Mouse (Mus musculus) forebrain, postnatal 0 days (tissue): ENCODE measurements at regions not wholly inside any gene's neighbourhood (a gene's known extent, or its start where the extent isn't known, plus 50 kb on each side); places are given as distances from the start of the nearest gene placed in this dataset.

Source experiments
- ATAC-seq: fragments of 200-750 bp; cut with Nextera tagmentation; 2 replicates; pipeline ENCODE4 v1.8.0; 2017; ENCODE audit warnings: mild to moderate bottlenecking, moderate library complexity
- DNase-seq: peaks from one replicate; pipeline ENCODE4 v3.0.0-alpha.2; 2015
- H3K27ac ChIP-seq: fragments of 300-500 bp; sonication (generic); 2 replicates; pipeline ENCODE4 v1.5.1; 2014; ENCODE audit warnings: low read depth, mild to moderate bottlenecking, antibody characterized with exemption, low read length, moderate library complexity, mixed read lengths
- H3K27me3 ChIP-seq: fragments of 300-500 bp; sonication (generic); 2 replicates; pipeline ENCODE4 v1.6.1; 2014; ENCODE audit warnings: mild to moderate bottlenecking, low read length, mixed read lengths; ENCODE audit not compliant: insufficient read depth
- H3K36me3 ChIP-seq: fragments of 300-500 bp; sonication (generic); 2 replicates; pipeline ENCODE4 v1.6.1; 2014; ENCODE audit warnings: mild to moderate bottlenecking, moderate library complexity; ENCODE audit not compliant: insufficient read depth
- H3K4me1 ChIP-seq: fragments of 300-500 bp; sonication (generic); 2 replicates; pipeline ENCODE4 v1.6.1; 2014; ENCODE audit warnings: antibody characterized with exemption; ENCODE audit not compliant: insufficient read depth
- H3K4me2 ChIP-seq: fragments of 300-500 bp; sonication (generic); 2 replicates; pipeline ENCODE4 v1.6.1; 2014; ENCODE audit warnings: low read depth, mild to moderate bottlenecking, moderate library complexity
- H3K4me3 ChIP-seq: fragments of 300-500 bp; sonication (generic); 2 replicates; pipeline ENCODE4 v1.5.1; 2014; ENCODE audit warnings: low read depth, low read length, mixed read lengths
- H3K9ac ChIP-seq: fragments of 300-500 bp; sonication (generic); 2 replicates; pipeline ENCODE4 v1.6.1; 2014; ENCODE audit warnings: mild to moderate bottlenecking
- H3K9me3 ChIP-seq: fragments of 300-500 bp; sonication (generic); 2 replicates; pipeline ENCODE4 v1.6.1; 2016; ENCODE audit warnings: low read length
- CTCF ChIP-seq: sonication (generic); IDR thresholded peaks from 2 replicates; pipeline ENCODE4 v1.5.1; 2016; ENCODE audit warnings: antibody characterized with exemption, control low read depth, low read depth
- WGBS: fragments of 180-500 bp; shearing (Covaris S2); extraction: QIAGEN DNeasy Blood & Tissue Kit; methylation state at CpG from one replicate; pipeline ENCODE4 v1.1.7; 2014; 5-methylcytosine and 5-hydroxymethylcytosine counted together

DNA sequence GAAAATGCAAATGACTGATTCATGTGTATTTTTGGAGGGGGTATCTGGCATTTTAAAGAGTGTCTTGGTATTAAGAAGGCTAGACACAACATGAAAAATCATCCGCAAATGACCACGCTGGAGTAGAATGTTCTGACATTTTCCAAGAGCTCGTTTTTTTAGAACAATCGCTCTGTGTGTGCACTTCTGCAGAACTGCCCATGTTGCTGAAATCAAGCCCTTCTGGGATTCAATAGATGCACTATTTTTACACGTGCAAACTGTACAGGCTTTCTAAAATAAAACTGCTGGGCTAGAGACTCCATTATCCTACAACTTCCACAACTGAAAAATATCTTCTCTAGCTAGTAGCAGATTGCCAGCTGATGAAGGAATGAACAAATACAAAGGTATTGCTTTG is 160.8 kb upstream of the Clec14a start:
- Histone ChIP-seq H3K36me3 (no peaks in the 10 kb centered on the region), H3K27ac (no peak overlapping the region), H3K9me3 (no peaks in the 10 kb centered on the region), H3K4me2 (no peak overlapping the region), H3K4me3 (no peak overlapping the region), H3K9ac (no peak overlapping the region), H3K27me3 (no peaks in the 10 kb centered on the region), H3K4me1 (0 out of 2 replicates have a peak, but pooled peaks cover 5% of the 10 kb centered on the region)
- DNase-seq, result peak; percentile 21
- TF ChIP-seq CTCF, result no peak
- ATAC-seq, result 0 out of 2 replicates have a peak, but pooled peaks have one; percentile 29
- WGBS, result 39% methylated on average over 5 of the region's 5 CpGs

DNA sequence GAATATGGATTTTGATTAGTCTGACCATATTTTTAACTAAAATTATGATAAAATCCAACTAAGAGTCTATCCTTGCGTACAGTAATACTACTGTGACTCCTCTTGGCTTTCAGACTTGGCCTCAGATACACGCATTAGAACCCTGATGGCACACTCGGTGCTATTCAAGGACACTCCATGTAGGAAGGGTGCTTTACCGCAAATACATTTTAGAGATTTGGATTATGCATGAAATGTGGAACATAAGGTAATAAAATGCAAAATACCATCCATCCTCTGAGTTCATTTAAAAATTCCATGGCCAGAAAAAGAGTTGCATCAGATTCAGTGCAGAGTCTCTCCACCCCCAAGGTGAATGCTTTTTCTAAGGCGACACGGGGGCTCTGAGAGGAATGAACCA is 157.7 kb upstream of the Clec14a start:
- ATAC-seq (no peak), DNase-seq (no peak)
- Histone ChIP-seq H3K4me3 (no peak overlapping the region), H3K4me2 (no peak overlapping the region), H3K36me3 (no peaks in the 10 kb centered on the region), H3K27me3 (no peaks in the 10 kb centered on the region), H3K27ac (no peak overlapping the region), H3K9ac (no peak overlapping the region), H3K9me3 (no peaks in the 10 kb centered on the region), H3K4me1 (0 out of 2 replicates have a peak, but pooled peaks cover 5% of the 10 kb centered on the region)
- no peak for TF ChIP-seq CTCF
- 68% methylated on average over 6 of the region's 6 CpGs for WGBS

DNA sequence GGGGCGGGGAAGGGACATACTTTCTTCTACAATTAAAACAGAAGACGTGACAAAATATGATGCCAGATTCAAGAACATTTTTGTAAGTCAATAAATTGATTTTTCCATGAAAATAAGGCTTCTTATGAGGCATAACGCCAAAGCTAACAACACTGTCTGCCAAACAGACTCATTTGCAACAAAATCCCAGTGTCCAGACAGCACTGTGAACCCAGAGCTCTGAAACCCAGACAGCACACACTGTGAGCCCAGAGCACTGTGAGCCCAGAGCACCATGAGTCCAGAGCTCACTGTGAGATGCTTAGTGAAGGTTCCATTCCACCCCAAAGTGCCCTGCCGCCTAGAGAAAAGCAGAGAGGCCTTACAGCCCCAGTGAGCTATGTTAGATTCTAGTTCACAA is 156.9 kb upstream of the Clec14a start:
- ATAC-seq, result peak; percentile 53
- H3K9me3 ChIP-seq, result no peaks in the 10 kb centered on the region
- no peaks in the 10 kb centered on the region for H3K36me3 ChIP-seq
- peak; percentile 7 for DNase-seq
- no peak for TF ChIP-seq CTCF
- H3K4me1 ChIP-seq, result 0 out of 2 replicates have a peak, but pooled peaks cover 5% of the 10 kb centered on the region
- H3K4me3 ChIP-seq, result no peak overlapping the region
- no peak overlapping the region for H3K4me2 ChIP-seq
- H3K27me3 ChIP-seq, result no peaks in the 10 kb centered on the region
- WGBS, result 59% methylated on average over 4 of the region's 4 CpGs
- H3K9ac ChIP-seq, result no peak overlapping the region
- H3K27ac ChIP-seq, result peak overlapping the region; percentile 47; the same call in 1 of the 2 replicates

DNA sequence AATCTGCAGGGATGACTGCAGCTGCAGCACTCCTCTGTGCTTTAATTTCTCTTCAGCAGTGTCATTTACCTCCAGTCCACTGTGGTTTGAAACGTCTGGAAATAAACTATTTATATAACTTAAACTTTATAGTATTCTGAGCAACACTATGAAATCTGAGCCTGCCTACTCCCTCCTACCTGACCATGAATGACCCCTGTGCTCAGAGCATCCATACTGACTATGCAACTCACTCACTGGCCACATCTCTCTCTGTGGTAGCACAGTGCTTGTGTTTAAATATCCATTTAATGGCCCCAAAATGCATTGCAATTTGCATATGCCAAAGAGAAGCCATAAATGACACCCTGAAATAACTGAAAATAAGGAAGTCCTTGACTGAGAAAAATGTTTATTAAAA is 154.5 kb upstream of the Clec14a start:
- DNase-seq (no peak), ATAC-seq (no peak)
- H3K27me3 ChIP-seq, result no peaks in the 10 kb centered on the region
- 0 out of 2 replicates have a peak, but pooled peaks cover 5% of the 10 kb centered on the region for H3K4me1 ChIP-seq
- no peak overlapping the region for H3K4me3 ChIP-seq
- WGBS, result 50% methylated on average over 1 of the region's 1 CpGs
- no peak for TF ChIP-seq CTCF
- no peaks in the 10 kb centered on the region for H3K36me3 ChIP-seq
- no peak overlapping the region for H3K4me2 ChIP-seq
- no peaks in the 10 kb centered on the region for H3K9me3 ChIP-seq
- no peak overlapping the region for H3K9ac ChIP-seq
- no peak overlapping the region for H3K27ac ChIP-seq

DNA sequence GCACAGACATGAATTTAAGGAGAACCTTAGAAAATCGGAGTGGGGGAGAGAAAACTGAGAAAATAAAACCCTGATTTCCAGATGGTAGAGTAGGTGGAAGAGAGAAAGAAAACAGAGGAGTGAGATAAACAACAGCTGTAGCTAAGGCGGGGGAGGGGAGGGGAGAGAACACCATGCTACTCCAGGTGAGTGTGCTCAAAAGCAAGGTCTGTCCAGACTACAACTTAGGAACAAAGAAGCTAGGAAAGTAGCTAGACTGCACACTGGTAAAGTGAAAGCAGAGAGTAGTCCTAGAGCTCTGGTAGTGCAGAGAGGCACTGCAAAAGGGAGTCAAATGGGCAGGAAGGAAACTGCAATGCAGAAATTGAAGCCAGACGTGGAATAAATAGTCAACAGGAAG is 132.8 kb upstream of the Clec14a start:
- Histone ChIP-seq H3K27ac (no peak overlapping the region), H3K9me3 (no peaks in the 10 kb centered on the region), H3K4me3 (no peak overlapping the region), H3K9ac (no peak overlapping the region), H3K36me3 (no peaks in the 10 kb centered on the region), H3K4me1 (no peaks in the 10 kb centered on the region), H3K4me2 (no peak overlapping the region), H3K27me3 (no peaks in the 10 kb centered on the region)
- DNase-seq, result peak; percentile 4
- ATAC-seq, result no peak
- no peak for TF ChIP-seq CTCF
- 66% methylated on average over 3 of the region's 3 CpGs for WGBS

DNA sequence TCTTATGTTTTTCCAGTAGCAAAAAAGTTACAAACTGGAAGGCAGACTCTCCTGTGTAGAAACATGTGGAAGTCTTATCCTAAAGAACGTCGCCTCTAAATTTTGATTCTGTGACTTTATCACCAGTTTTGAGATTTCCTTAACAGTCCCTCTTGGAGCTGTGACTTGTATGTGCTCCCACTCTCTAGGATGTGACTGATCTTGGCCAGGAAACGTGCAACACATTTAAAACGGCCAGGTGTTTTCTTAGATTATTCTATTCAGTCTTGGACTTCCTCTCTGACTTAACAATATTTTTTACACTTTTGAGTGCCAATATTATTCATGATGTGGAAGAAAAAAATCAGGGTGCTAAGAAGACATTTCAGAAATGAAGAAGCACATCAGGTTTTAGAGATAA is 91.2 kb upstream of the Clec14a start:
- DNase-seq, result no peak
- WGBS, result 86% methylated on average over 4 of the region's 4 CpGs
- Histone ChIP-seq H3K27me3 (no peaks in the 10 kb centered on the region), H3K27ac (no peak overlapping the region), H3K4me2 (no peak overlapping the region), H3K4me1 (no peaks in the 10 kb centered on the region), H3K9ac (no peak overlapping the region), H3K4me3 (no peak overlapping the region), H3K36me3 (no peaks in the 10 kb centered on the region), H3K9me3 (no peaks in the 10 kb centered on the region)
- TF ChIP-seq CTCF, result no peak
- ATAC-seq, result no peak

DNA sequence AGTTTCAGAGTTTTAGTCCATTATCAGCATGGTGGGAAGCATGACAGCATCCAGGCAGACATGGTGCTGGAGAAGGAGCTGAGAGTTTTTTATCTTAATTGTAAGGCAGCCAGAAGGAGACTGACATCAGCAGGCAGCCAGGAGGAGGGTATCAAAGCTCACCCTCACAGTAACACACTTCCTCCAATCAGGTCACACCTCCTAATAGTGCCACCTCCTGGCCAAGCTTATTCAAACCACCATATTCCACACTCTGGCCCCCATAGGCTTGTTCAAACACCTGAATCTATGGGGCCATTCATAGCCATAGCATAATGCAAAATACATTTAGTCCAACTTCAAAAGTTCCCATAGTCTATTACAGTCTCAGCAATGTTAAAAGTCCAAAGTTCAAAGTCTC is 65.1 kb upstream of the Clec14a start:
- ATAC-seq, result no peak
- no peaks in the 10 kb centered on the region for H3K36me3 ChIP-seq
- no peaks in the 10 kb centered on the region for H3K4me1 ChIP-seq
- TF ChIP-seq CTCF, result no peak
- no peaks in the 10 kb centered on the region for H3K27me3 ChIP-seq
- H3K4me3 ChIP-seq, result no peak overlapping the region
- H3K9me3 ChIP-seq, result no peaks in the 10 kb centered on the region
- no peak overlapping the region for H3K4me2 ChIP-seq
- H3K27ac ChIP-seq, result no peak overlapping the region
- H3K9ac ChIP-seq, result no peak overlapping the region
- DNase-seq, result no peak

DNA sequence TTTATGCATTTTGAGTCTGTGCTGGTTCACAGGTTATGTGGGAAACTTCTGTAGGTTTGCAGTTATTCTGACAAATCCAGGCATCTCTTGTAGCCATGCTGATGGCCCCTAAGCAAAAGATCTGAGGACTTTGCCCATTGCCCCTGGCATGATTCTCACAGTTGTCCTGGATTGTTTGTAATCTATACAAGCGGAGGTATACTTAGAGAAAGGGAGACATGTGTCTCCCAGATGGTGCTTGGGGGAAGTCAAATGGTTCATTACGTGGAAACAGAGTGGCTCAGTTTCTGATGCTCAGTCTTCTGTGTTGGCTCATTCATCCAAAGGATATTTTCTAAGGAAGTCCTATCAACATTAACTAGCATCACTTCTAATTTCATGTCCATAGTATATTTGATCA is 60.8 kb upstream of the Clec14a start:
- no peak for DNase-seq
- no peak overlapping the region for H3K27ac ChIP-seq
- no peak for TF ChIP-seq CTCF
- no peaks in the 10 kb centered on the region for H3K9me3 ChIP-seq
- H3K9ac ChIP-seq, result no peak overlapping the region
- H3K27me3 ChIP-seq, result no peaks in the 10 kb centered on the region
- ATAC-seq, result peak; percentile 67
- no peak overlapping the region for H3K4me3 ChIP-seq
- H3K4me2 ChIP-seq, result no peak overlapping the region
- 67% methylated on average over 2 of the region's 2 CpGs for WGBS
- H3K36me3 ChIP-seq, result no peaks in the 10 kb centered on the region
- H3K4me1 ChIP-seq, result no peaks in the 10 kb centered on the region
